Mouse (Mus musculus): ENCODE measurements around the gene Nutm1. TPM values are rescaled to one million over a fixed set of nuclear protein-coding genes. Genes with fewer than 3 reads are reported as not detected.
A peak's percentile ranks its signal among the peaks of the same experiment; 100 is the strongest.

The Nutm1 gene
- polyA plus RNA-seq, 1 experiment from 2014 or later, result not detected

DNA sequence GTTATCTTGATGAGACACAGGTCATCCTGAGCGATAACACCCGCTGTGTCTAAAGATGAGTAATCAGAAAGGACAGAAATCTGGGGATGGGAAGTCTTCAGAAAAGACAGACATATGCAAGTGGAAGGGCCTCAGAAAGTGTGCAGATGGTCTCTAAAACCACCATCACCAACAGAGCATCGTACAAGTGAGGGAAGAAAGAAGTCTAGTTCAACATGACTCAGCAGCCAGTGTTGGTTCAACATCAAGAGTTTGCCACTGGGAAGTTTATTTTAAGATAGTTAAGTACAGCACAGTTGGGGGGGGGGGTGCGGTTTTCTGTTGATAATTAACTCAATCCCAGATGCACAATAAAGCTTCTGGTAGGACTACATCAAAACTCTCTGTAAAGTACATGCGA is 38.2 kb downstream of the Nutm1 start:
- Histone ChIP-seq H3K4me1 (ENCODE audit: control insufficient read depth, insufficient read depth, low read length) (no peaks in the 10 kb centered on the region), H3K36me3 (ENCODE audit: control insufficient read depth, insufficient read depth, low read length) (no peaks in the 10 kb centered on the region), H3K9ac (ENCODE audit: low read length) (no peak overlapping the region), H3K4me2 (no peak overlapping the region), H3K27ac (ENCODE audit: low read depth, low read length) (no peak overlapping the region), H3K4me3 (ENCODE audit: low read depth, low read length) (no peak overlapping the region), H3K9me3 (ENCODE audit: control insufficient read depth, low read length) (no peaks in the 10 kb centered on the region), H3K27me3 (ENCODE audit: control insufficient read depth, insufficient read depth, low read length) (no peaks in the 10 kb centered on the region)
- WGBS, result 95% methylated on average over 5 of the region's 5 CpGs
- DNase-seq (ENCODE audit: low spot score, missing footprints) (no peak), ATAC-seq (ENCODE audit: low FRiP score) (no peak)

GRCm38 (mm10) chr2:112217614-112218013 is 41.5 kb downstream of the Nutm1 start:
- Histone ChIP-seq H3K9ac (ENCODE audit: low read length) (no peak overlapping the region), H3K27me3 (ENCODE audit: control insufficient read depth, insufficient read depth, low read length) (no peaks in the 10 kb centered on the region), H3K4me2 (no peak overlapping the region), H3K4me1 (ENCODE audit: control insufficient read depth, insufficient read depth, low read length) (no peaks in the 10 kb centered on the region), H3K9me3 (ENCODE audit: control insufficient read depth, low read length) (no peaks in the 10 kb centered on the region), H3K4me3 (ENCODE audit: low read depth, low read length) (no peak overlapping the region), H3K27ac (ENCODE audit: low read depth, low read length) (no peak overlapping the region), H3K36me3 (ENCODE audit: control insufficient read depth, insufficient read depth, low read length) (no peaks in the 10 kb centered on the region)
- DNase-seq (ENCODE audit: low spot score, missing footprints) (no peak), ATAC-seq (ENCODE audit: low FRiP score) (no peak)
- 83% methylated on average over 6 of the region's 6 CpGs for WGBS

DNA sequence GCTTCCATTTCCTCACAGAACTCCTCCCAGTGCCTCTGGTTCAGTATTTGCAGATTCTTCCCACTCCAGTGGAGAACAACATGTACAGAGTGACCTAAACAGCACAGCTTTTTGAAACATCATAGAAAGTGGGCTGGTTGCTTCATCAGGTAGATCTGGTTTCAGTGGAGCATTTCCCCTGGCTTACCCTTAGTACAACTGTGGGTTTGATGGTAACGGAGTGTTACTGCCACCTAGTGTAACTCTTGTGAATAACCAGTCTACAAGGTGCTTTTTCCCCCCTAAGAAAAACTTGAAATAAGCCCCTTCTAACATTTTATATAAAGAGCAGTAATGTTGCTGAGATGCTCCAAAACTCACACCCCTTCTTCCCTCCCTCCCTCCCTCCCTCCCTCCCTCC is 43.1 kb downstream of the Nutm1 start:
- H3K4me1 ChIP-seq (ENCODE audit: control insufficient read depth, insufficient read depth, low read length), result no peaks in the 10 kb centered on the region
- H3K9ac ChIP-seq (ENCODE audit: low read length), result no peak overlapping the region
- no peak overlapping the region for H3K4me2 ChIP-seq
- ATAC-seq (ENCODE audit: low FRiP score), result peak; percentile 55; the same call in 1 of the 2 replicates
- no peaks in the 10 kb centered on the region for H3K27me3 ChIP-seq (ENCODE audit: control insufficient read depth, insufficient read depth, low read length)
- H3K9me3 ChIP-seq (ENCODE audit: control insufficient read depth, low read length), result no peaks in the 10 kb centered on the region
- peak; percentile 90 for DNase-seq (ENCODE audit: low spot score, missing footprints)
- H3K27ac ChIP-seq (ENCODE audit: low read depth, low read length), result no peak overlapping the region
- WGBS, result 10% methylated on average over 1 of the region's 1 CpGs
- no peaks in the 10 kb centered on the region for H3K36me3 ChIP-seq (ENCODE audit: control insufficient read depth, insufficient read depth, low read length)
- no peak overlapping the region for H3K4me3 ChIP-seq (ENCODE audit: low read depth, low read length)

DNA sequence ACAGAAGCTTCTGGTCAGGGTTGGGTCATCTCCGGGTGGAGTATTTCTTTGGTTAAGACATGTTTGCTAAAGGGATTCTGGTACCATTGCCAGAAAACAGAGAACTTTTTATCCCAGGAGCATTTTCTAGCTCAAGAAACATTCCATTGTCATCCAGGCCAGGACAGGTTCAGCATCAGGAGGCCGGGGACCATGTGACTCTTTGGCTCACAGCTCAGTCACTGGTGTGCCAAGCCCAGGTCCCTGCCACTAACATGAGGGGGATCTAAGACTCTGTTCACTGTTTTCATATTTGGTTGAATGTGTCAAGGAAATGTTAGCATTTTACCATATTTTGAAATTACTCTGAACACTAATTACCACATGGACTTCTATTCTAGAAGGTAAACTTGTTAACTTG is 48.4 kb downstream of the Nutm1 start:
- Histone ChIP-seq H3K9ac (ENCODE audit: low read length) (no peak overlapping the region), H3K27ac (ENCODE audit: low read depth, low read length) (no peak overlapping the region), H3K36me3 (ENCODE audit: control insufficient read depth, insufficient read depth, low read length) (no peaks in the 10 kb centered on the region), H3K4me1 (ENCODE audit: control insufficient read depth, insufficient read depth, low read length) (no peaks in the 10 kb centered on the region), H3K4me2 (no peak overlapping the region), H3K4me3 (ENCODE audit: low read depth, low read length) (no peak overlapping the region), H3K27me3 (ENCODE audit: control insufficient read depth, insufficient read depth, low read length) (no peaks in the 10 kb centered on the region), H3K9me3 (ENCODE audit: control insufficient read depth, low read length) (no peaks in the 10 kb centered on the region)
- DNase-seq (ENCODE audit: low spot score, missing footprints) (no peak), ATAC-seq (ENCODE audit: low FRiP score) (no peak)
- WGBS, result 86% methylated on average over 2 of the region's 2 CpGs

DNA sequence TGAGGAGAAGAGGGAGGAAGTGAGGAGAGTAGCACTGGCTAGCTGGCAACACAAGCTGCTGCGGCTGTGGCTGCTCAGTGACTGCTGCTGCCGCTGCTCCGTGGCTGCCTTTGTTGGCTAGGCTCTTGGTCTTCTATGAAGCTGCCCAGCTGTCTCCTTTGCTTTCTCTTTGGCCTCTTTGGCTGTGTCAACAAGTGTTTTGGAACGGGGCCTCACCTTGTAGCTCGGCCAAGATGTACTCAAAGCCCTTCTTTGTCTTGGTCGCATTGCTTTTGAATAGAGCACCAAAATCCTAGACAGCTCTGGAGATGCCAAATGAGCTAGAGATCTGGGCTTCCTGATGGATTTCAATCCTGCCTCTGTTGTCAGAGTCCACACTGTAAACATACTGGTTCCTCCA is 48.9 kb downstream of the Nutm1 start:
- ATAC-seq (ENCODE audit: low FRiP score) (no peak), DNase-seq (ENCODE audit: low spot score, missing footprints) (no peak)
- no peak overlapping the region for H3K4me3 ChIP-seq (ENCODE audit: low read depth, low read length)
- H3K4me2 ChIP-seq, result no peak overlapping the region
- no peak overlapping the region for H3K9ac ChIP-seq (ENCODE audit: low read length)
- no peaks in the 10 kb centered on the region for H3K9me3 ChIP-seq (ENCODE audit: control insufficient read depth, low read length)
- WGBS, result 79% methylated on average over 6 of the region's 6 CpGs
- H3K27ac ChIP-seq (ENCODE audit: low read depth, low read length), result no peak overlapping the region
- no peaks in the 10 kb centered on the region for H3K36me3 ChIP-seq (ENCODE audit: control insufficient read depth, insufficient read depth, low read length)
- no peaks in the 10 kb centered on the region for H3K27me3 ChIP-seq (ENCODE audit: control insufficient read depth, insufficient read depth, low read length)
- H3K4me1 ChIP-seq (ENCODE audit: control insufficient read depth, insufficient read depth, low read length), result no peaks in the 10 kb centered on the region

GRCm38 (mm10) chr2:112203056-112203455 is 56.0 kb downstream of the Nutm1 start:
- Histone ChIP-seq H3K27ac (ENCODE audit: low read depth, low read length) (no peak overlapping the region), H3K4me1 (ENCODE audit: control insufficient read depth, insufficient read depth, low read length) (no peaks in the 10 kb centered on the region), H3K27me3 (ENCODE audit: control insufficient read depth, insufficient read depth, low read length) (no peaks in the 10 kb centered on the region), H3K36me3 (ENCODE audit: control insufficient read depth, insufficient read depth, low read length) (no peaks in the 10 kb centered on the region), H3K4me2 (no peak overlapping the region), H3K9me3 (ENCODE audit: control insufficient read depth, low read length) (no peaks in the 10 kb centered on the region), H3K4me3 (ENCODE audit: low read depth, low read length) (no peak overlapping the region), H3K9ac (ENCODE audit: low read length) (no peak overlapping the region)
- no peak for ATAC-seq (ENCODE audit: low FRiP score)
- WGBS, result 82% methylated on average over 6 of the region's 6 CpGs
- DNase-seq (ENCODE audit: low spot score, missing footprints), result no peak

Other genes starting within 250 kb of the Nutm1 start
- gene Olfr1310, start 246.6 kb downstream of the Nutm1 start, polyA plus RNA-seq (2014; fragmentation: Nextera tagmentation; extraction: Ambion mirVana), result not detected in 2 replicates
- not detected in 2 replicates for gene Olfr1311, start 234.9 kb downstream of the Nutm1 start, polyA plus RNA-seq (2014; fragmentation: Nextera tagmentation; extraction: Ambion mirVana)
- gene Olfr1312, start 209.1 kb downstream of the Nutm1 start, polyA plus RNA-seq (2014; fragmentation: Nextera tagmentation; extraction: Ambion mirVana), result not detected in 2 replicates
- not detected in 2 replicates for gene Olfr1313, start 181.4 kb downstream of the Nutm1 start, polyA plus RNA-seq (2014; fragmentation: Nextera tagmentation; extraction: Ambion mirVana)
- not detected in 2 replicates for gene Olfr1314, start 162.5 kb downstream of the Nutm1 start, polyA plus RNA-seq (2014; fragmentation: Nextera tagmentation; extraction: Ambion mirVana)
- not detected in 2 replicates for gene Olfr1315-ps1, start 143.9 kb downstream of the Nutm1 start, polyA plus RNA-seq (2014; fragmentation: Nextera tagmentation; extraction: Ambion mirVana)
- gene Olfr1316, start 124.3 kb downstream of the Nutm1 start, polyA plus RNA-seq (2014; fragmentation: Nextera tagmentation; extraction: Ambion mirVana), result not detected in 2 replicates
- not detected in 2 replicates for gene Olfr1317, start 119.0 kb downstream of the Nutm1 start, polyA plus RNA-seq (2014; fragmentation: Nextera tagmentation; extraction: Ambion mirVana)
- not detected in 2 replicates for gene Olfr1318, start 105.1 kb downstream of the Nutm1 start, polyA plus RNA-seq (2014; fragmentation: Nextera tagmentation; extraction: Ambion mirVana)
- 8.9 and 9.3 TPM in 2 replicates for gene Lpcat4, start 19.8 kb downstream of the Nutm1 start, polyA plus RNA-seq (2014; fragmentation: Nextera tagmentation; extraction: Ambion mirVana)
- 160 and 161 TPM in 2 replicates for gene Nop10, start 2.6 kb upstream of the Nutm1 start, polyA plus RNA-seq (2014; fragmentation: Nextera tagmentation; extraction: Ambion mirVana)
- gene Slc12a6, start 6.5 kb upstream of the Nutm1 start, polyA plus RNA-seq (2014; fragmentation: Nextera tagmentation; extraction: Ambion mirVana), result 14.4 and 16.0 TPM in 2 replicates
- gene Gm21985, start 7.0 kb upstream of the Nutm1 start, polyA plus RNA-seq (2014; fragmentation: Nextera tagmentation; extraction: Ambion mirVana), result not detected in 2 replicates
- 112 and 115 TPM in 2 replicates for gene Emc4, start 108.7 kb upstream of the Nutm1 start, polyA plus RNA-seq (2014; fragmentation: Nextera tagmentation; extraction: Ambion mirVana)
- gene Katnbl1, start 119.9 kb upstream of the Nutm1 start, polyA plus RNA-seq (2014; fragmentation: Nextera tagmentation; extraction: Ambion mirVana), result 54.4 and 55.0 TPM in 2 replicates
- gene Emc7, start 195.7 kb upstream of the Nutm1 start, polyA plus RNA-seq (2014; fragmentation: Nextera tagmentation; extraction: Ambion mirVana), result 11.2 and 12.0 TPM in 2 replicates
- not detected in 2 replicates for gene Chrm5, start 221.5 kb upstream of the Nutm1 start, polyA plus RNA-seq (2014; fragmentation: Nextera tagmentation; extraction: Ambion mirVana)
- gene Aven, start 233.7 kb upstream of the Nutm1 start, polyA plus RNA-seq (2014; fragmentation: Nextera tagmentation; extraction: Ambion mirVana), result 6.7 and 6.9 TPM in 2 replicates

Measured in midbrain, embryonic 11.5 days (tissue).